Mouse (Mus musculus): ENCODE results near the gene Stum. TPM values are rescaled to one million over a fixed set of nuclear protein-coding genes. Genes with fewer than 3 reads are reported as not detected.

Stum gene
- total RNA-seq, 2 experiments from 2014 or later, result 0.18 to 0.42 TPM

DNA sequence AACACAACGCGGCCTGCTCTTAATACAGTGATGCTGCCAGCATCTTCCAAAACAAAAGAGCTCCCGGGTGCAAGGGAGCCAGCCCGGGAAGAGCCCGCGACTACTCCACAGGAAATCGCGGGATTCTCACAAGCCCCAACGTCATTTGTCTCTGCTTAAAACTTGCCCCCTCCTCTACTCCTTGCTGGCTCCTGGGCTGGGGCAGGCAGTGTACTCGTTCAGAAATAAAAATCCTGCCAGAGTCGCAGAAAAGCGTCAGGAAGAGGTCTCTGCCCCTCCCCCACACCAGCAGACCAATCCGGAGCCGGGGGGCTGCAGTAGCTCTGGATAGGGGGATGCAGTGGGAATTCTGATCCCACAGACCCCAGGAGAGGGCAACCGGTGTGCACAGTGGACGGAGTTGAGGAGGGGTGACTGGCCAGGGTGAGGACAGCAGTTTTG lies 50.2 kb downstream of the Stum start:
- no peak for DNase-seq
- intact Hi-C loops (cut with DNase I), result loop anchor here (5.0 kb wide), 1 partner anchor 329 kb away; no protein-coding TSS in a partner anchor

DNA sequence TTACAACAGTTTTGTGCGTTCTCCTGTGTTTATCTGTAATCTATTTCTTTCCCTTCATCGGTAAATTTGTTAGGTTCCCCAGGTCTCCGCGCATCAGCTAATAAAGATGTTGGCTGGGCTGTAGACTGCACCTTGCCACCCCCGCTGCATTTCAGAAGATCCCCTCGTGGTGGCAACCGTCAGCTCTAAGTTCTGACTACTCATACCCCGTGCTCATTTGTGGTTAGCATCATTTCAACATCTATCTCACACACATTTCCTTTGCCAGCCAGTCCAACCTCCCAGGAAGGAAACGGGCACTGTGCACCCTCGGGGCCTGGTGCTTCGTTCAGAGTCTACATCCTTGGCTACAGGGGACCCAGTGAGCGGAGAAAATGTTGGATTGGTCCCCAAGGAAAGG lies 51.5 kb downstream of the Stum start:
- intact Hi-C loops (cut with DNase I), result loop anchor here (5.0 kb wide), 1 partner anchor 330 kb away; no protein-coding TSS in a partner anchor

DNA sequence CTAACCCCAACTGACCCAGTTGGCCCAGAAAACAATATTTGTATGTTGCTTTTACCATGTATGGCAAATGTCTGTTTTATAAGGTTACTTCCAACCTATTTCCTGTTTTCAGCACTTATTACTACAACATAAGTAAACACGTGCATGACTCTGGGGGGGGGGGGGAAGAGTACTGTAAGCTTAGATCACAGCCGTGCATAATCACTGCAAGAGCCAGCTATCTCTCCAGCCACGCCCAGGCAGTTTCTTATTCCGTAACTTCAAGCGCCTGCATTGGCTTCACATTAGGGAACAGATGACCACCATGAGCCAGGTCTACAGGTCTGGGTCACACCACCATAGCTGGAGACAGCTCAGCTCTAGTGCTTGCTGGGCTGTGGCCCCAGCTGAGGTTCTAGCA lies 53.5 kb downstream of the Stum start:
- intact Hi-C loops (cut with DNase I), result loop anchor here (5.0 kb wide), 1 partner anchor 332 kb away; no protein-coding TSS in a partner anchor
- DNase-seq, result no peak

More for the DNA sequence above, 51.5 kb downstream of the Stum start:
- DNase-seq, result no peak

DNA sequence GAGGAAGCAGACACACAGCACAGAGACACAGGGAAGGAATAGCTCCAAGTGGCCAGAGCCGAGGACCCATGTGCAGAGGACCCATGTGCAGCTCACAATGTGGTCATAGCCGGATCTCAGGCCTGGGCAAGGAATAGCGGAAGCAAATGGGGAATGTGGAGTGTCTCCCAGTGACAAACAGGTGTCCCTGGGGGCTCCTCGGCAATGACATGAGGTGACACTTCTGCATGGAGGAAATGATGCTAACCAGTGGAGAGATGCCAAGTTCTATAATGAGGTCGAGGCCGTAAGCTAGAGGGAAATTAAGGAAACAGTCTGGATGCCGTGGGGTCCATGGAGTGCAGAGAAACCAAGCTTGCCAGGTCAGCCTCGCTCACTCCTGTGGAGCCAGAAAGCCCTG lies 54.4 kb downstream of the Stum start:
- no peak for DNase-seq
- intact Hi-C loops (cut with DNase I), result no loop called here

DNA sequence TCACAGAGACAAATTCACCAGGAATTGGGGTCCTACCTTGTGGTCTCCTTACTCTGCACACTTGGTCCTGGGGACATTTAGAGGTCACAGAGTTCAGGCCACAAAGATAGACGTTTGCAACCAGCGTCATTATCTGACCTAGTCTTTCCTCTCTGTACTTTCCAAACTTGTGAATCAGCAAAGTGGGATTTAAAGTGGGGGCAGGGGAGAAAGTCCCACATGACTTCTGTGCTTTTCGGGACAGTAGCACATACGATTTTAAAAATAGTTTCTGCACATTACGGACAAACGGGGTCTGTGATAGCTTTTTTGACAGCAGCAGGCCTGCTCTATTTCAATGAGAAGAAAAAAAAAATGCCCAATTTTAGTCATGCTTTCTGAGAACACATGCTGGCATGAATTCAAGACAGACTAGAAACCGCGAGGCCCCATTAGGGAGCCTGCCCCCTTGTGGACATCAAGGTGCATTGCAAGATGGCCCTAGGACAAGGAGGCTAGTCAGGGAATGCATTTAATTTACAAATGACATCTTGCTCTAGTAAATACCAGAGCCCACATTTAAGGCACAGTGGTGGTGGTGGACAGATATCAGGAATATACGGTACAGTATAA lies 55.1 kb downstream of the Stum start:
- DNase-seq, result no peak
- intact Hi-C loops (cut with DNase I), result no loop called here

DNA sequence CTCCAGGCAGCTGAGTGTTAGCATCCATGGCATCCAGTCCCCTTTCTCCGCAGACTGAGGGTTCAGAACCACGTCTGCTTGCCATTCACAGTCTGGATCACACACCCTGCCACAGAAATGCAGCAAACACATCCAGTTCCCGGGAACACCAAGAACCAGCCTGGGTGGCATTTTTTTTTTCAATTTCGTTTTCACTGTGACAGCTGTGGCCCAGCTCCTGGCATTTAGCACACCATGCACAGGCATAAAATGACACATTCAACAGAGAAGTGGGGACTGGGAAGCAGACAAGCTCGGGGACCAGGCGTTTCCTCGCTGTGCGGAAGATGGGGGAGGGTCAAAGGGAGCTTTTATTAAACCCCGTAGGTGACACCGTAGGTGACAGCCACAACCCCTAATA lies 55.6 kb downstream of the Stum start:
- intact Hi-C loops (cut with DNase I), result no loop called here
- no peak for DNase-seq

DNA sequence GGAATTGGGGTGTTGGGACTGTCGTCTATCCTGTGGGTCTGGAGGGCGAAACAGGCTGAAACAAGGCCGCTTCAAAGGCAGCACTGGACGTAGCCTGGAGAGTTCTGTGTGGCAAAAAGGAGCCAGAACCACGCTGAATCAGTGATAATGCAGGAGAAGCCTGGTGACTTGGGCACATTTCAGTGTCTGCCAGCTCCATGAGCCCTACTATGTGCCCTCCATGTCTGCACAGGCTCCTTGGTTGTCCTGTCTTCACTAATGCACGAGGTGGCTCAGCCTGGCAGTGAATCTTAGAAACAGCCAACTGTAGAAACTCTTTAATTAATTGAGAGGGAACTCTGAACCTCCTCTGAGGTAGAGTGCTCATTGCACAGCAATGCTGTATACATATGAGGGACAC lies 56.9 kb downstream of the Stum start:
- intact Hi-C loops (cut with DNase I), result no loop called here
- no peak for DNase-seq

DNA sequence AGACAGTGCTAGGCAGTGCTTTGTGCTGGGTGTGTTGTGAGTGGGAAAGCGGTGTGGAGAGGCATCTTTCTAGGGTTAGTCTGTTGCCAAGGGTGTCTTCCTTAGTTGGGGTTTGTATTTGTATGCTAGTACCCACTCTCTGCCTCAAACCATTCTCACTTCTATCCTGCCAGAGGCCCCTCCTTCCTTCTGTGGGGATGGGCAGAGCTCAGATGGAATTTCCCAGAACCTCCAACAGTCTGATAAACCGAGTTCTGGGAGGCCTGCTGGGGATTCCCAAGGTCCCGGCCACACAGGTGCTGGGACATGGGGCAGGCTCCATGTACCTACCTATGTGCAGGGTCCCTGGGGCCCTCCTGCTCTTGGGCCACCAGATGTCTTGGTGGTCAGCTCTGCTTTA lies 59.4 kb downstream of the Stum start:
- DNase-seq, result no peak
- intact Hi-C loops (cut with DNase I), result no loop called here

DNA sequence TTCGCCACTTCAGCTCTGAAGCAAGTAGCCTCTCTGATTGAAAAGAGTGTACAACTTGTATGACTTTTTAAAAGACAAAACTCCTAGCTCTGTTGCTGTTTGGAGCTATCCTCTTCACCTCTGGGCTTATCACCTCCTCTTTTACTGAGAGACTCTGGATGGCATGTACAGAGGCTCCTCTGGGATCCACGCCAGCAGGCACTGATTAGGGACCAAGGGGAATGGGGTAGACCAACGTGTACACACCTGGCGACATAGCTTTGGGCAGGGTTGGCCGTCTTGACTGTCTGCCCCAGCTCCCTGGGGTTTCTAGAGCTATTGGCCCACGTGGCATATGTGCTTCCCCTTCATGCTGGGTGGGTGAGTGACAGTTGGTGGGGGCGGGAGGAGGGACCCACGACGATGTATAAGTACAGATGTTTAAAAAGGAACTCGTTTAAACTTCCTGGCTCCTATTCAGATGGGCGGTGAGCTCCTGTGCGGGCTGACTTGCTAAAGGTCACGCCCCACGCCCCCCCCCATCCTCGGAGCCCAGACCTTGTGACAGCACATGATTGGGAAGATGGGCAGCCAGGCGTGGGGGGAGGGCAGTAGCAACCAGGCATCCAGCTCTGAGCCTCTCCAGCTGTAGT lies 60.2 kb downstream of the Stum start:
- intact Hi-C loops (cut with DNase I), result no loop called here
- no peak for DNase-seq

DNA sequence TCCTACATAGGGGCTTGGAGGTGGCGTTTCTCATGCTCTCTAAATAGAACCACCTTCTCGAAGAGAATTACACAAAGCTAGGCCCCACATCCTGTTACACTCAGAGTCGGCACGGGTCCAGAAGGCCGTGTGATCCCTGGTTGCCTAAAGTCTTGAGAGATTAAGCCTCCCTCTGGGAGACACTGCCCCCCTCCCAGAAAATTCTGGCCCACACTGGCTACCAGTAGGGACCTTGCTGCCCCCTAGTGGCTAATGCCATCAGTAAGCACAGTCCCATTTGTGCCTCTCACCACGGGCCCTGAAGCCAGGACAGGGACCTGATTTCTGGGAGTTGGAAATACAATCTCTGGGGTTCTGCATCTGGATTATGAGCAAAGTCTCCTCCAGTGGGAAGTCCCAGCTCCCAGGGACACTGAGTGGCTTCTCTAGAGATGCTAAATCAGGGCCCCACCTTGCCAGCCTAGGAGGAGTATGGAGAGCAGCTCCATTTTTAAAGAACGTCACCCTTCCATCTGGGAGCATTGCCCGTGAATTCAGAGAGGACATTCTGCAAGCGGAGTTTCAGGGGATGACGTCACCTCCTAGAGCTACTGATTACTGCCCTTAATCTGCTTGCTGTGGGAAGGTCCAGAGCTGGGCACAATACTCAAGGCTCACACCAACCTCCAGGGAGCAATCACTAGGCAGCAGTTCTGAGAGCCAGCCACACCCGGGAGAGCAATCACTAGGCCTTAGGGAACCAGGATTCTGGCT lies 61.1 kb downstream of the Stum start:
- intact Hi-C loops (cut with DNase I), result no loop called here
- peak; percentile 66 to 73 for DNase-seq

DNA sequence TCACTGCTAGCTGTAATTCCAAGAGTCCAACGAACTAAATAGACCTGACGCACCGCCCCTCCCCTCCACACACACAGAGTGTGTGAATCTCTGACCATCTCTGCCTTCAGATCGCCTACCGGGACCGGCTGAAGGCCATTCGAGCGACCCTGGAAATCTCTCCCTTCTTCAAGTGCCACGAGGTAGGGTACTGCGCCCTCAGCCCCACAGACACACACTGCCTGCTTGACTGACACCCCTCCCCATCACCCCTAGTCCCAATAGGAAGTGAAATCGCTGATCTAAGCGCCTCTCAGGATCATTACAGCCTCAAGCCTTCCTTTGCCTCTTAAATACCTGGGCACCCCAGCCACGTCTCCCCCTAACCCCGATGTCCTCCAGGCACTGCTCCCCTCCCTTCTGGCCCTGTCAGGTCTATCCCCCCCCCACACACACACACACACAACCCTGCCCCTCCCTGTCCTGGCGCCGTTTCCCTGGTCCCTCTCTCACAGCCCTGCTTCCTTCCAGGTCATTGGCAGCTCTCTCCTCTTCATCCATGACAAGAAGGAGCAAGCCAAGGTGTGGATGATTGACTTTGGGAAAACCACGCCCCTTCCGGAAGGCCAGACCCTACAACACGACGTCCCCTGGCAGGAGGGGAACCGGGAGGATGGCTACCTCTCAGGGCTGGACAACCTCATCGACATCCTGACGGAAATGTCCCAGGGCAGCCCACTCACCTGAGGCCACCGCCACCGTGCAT lies 62.0 kb downstream of the Stum start:
- no peak for DNase-seq
- intact Hi-C loops (cut with DNase I), result no loop called here

DNA sequence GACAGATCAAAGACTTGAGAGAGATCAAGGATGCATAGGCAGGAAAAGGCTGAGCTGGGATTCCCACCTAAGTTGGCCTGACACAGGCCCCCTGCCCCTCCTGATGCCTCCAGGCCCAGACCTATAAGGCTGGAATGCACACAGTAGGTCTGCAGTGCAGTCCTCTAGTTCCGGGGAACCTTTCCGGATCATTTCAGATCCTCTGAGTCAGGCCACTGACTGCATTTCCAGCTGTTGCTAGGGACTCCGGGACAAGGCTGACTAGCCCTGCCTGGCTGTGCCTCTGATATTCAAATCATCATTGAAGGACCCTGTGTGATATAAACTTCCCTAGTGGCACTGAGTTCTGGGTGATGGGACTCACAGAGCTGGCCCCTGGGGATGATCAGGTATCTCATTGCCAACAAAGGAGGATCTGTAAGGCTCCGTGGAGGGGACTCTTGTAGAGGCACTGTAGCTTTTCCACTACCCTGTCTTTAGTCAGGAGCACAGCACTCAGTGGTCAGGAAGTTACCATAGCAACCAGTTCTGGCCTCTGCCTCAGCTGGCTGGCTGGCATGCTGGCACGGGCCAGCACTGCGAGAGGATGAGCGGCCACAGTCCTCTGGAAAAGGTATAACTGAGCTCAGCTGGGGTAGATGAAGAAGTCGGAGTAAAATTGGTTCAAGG lies 62.7 kb downstream of the Stum start:
- DNase-seq, result no peak
- intact Hi-C loops (cut with DNase I), result no loop called here

DNA sequence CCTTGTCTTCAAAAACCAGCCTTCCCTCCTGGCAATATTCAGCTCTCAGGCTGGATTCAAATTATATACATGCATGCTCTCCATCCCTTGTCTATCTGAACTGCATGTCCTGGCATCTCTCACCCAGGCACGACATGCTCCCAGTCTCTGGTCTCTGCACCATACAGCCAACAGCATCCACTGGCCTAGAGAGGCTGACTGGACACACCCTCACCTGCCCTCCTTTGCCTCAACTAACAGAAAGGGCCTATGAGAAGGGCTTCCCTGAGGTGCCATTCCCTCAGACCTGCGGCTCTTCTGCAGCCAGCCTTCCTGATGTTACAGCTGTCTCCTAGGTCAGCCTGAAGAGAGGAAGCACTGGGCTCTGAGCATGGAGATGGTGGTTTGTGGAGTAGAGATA lies 64.2 kb downstream of the Stum start:
- no peak for DNase-seq
- intact Hi-C loops (cut with DNase I), result no loop called here

DNA sequence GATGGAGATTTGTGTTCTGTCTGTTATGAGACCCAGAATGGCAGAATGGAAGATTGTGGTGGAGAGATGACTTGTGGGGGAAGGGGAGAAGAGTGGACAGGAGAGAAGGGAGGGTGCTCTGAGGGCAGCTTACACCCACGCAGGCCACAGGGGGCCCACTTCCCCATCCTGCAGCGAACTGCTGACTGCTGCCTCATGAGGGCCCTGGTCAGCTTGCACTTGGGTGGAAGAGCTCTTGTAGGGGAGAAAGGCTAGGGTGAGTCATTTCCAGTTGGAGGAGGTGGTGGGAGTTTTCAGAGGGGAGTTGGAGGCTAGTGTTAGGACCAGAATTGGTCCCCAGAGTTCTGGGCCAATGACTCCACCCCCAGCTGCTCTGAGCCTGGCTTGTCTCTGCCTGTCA lies 66.2 kb downstream of the Stum start:
- intact Hi-C loops (cut with DNase I), result no loop called here
- no peak for DNase-seq

DNA sequence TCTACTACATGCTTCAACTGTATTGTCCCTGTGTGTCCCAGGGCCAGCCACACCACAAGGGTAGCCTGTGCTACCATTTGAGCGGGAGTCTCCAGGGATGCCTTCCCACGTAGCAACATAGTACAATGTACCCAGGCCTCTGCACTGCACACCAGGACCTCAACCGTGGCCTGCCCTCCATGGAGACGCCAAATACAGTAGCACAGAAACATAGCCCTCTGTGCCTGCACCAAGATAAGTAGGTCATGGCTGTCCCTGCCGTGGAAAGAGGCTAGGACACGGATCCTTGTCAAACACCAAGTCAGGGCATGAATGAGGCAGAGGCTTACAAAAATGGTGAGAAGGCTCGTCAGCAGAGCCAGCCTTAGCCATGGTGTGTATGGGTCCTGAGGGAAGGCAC lies 67.5 kb downstream of the Stum start:
- no peak for DNase-seq
- intact Hi-C loops (cut with DNase I), result no loop called here

DNA sequence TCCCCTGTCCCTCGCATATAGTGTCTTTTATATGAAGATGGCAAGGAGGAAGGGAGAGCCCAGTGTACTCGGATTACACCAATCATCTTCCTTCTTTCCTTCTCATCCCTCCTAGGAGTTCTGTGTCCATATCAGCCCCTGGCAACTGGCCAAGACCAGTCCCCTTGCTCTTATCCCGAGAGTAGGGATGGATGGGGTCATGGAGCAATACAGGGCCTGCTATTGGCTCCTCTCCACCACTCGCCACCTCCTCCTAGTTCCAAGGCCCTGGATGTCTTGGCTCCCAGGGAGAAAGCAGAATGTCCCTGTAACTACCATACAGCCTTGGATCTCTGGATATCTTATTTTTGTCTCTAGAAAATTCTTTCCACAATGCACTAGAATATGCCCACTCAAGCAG lies 68.2 kb downstream of the Stum start:
- intact Hi-C loops (cut with DNase I), result no loop called here
- no peak for DNase-seq

DNA sequence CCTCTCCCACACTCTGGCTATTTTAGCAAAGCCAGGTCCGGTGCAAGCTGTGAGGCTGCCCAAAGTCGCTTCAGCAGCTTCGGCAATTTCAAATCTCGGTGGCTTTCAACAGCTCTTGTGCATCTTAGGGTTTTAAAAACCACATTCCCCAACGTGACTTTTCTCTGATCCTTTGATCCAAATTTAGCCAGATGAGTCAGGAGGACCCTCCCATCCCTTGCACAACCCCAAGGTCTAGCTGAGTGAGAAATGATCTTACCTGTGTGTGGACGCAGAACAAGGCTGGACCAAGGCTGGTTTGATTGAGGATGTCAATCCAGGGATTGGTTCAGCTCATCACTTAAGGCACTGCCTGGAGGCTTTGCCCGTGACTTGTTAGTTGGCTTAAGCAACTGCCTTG lies 73.0 kb downstream of the Stum start:
- DNase-seq, result no peak
- intact Hi-C loops (cut with DNase I), result no loop called here

DNA sequence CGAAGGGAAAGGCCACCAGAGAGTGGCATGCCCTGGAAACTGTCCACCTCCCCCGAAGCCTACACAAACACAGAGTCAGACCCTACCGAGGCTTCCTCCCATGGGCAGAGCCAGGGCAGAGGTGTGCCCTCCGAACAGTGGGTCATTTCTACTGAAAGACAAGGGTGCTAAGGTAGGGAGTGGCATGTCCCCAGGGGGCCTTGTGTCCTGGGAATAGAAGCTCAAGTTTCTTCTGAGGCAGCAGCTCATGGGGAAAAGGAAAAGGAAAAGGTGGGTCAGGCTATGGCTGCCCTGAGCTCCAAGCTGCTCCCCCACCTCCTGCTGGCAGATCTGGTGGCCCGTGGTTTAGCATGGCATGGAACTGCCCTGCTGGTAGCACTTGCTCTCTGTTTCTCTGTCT lies 73.5 kb downstream of the Stum start:
- no peak for DNase-seq
- intact Hi-C loops (cut with DNase I), result loop anchor here (5.0 to 10.0 kb wide), 2 partner anchors 77 to 555 kb away; partner anchors contain the start of gene Itpkb

DNA sequence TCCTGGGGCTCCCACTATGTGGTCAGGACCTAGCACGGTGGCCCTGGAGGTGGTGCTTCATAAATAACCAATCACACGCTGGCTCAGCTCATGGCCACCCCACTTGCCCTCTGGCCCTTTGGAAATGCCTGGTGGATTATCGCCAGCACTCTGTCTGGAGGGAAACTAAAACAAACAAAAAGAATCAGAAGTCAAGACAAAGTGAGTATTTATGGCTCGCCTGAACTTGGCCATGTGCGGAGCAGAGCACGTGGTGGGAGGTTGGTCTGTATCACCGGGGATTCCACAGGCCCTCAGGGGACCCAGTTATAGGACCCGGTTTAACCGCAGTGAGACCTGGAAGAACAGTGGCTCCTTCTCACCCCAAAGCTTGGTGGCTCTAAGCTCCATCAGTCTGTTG lies 74.5 kb downstream of the Stum start:
- intact Hi-C loops (cut with DNase I), result loop anchor here (5.0 to 10.0 kb wide), 2 partner anchors 77 to 554 kb away; partner anchors contain the start of gene Itpkb
- DNase-seq, result no peak
